Mouse (Mus musculus) CD8-positive naive resting alpha-beta T cell, adult 2 months (primary cell): Measurements from ENCODE around the gene Elmo3.
A peak's percentile ranks its signal among the peaks of the same experiment; 100 is the strongest.
"Not testable (repeated sequence)": the region's sequence is repeated elsewhere in the genome, so short reads cannot be mapped to it uniquely, and the experiment has no call there.

Experiments
- DNase-seq, 2 experiments: peaks; one replicate each; pipeline ENCODE4 v3.0.0; 2022; ENCODE audit warnings: low read depth in 2 of 2, low spot score in 2 of 2

Gene Elmo3

DNA sequence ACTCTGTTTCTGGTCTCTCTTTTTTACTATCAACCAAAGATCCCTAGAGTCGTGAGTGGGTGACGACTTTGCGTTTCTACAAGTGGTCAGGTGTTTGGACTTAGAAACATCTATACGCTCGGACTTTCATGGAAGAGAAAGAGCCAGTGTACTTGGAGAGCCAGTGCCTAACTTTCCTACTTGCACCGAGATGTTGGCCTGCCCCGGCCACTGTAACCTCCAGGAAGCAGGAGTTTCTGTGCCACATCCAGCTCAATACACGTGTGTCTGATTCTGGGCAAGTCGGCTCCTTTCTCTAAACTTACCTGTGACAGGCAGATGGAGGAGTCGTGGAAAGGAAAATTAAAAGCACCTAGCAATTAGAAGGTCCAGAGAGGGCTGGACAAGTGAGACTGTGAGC, 29.6 kb upstream of the Elmo3 start, which contains the start of gene Nol3:
Gene Nol3, plus strand, starts transcription at position 301 of the 400 bp plus-strand sequence.
- no peak for DNase-seq

- DNase-seq: no peak
Observed at GRCm38 (mm10) chr8:105276292-105277120, 28.9 kb upstream of the Elmo3 start.

- DNase-seq: no peak
Observed at GRCm38 (mm10) chr8:105278911-105279334, 26.5 kb upstream of the Elmo3 start.

DNA sequence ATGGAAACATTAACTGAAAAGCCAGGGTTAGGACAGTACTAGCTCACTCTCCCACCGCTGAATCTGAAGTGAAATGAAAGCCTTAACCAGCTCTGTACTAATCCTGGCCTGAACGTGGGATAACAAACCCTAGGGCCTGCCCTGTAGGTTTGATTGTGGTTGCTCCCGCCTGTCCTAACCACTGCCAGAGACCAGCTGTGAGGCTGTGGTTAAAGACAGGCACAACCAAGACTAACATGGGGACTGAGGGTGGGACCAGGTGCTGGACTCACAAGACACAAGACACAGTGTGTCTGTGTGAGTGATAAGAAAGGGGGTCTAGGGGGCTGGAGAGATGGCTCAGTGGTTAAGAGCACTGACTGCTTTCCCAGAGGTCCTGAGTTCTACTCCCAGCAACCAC, 24.8 kb upstream of the Elmo3 start:
- DNase-seq: no peak

- DNase-seq: no peak
Observed at GRCm38 (mm10) chr8:105281821-105282220, 23.6 kb upstream of the Elmo3 start.

DNA sequence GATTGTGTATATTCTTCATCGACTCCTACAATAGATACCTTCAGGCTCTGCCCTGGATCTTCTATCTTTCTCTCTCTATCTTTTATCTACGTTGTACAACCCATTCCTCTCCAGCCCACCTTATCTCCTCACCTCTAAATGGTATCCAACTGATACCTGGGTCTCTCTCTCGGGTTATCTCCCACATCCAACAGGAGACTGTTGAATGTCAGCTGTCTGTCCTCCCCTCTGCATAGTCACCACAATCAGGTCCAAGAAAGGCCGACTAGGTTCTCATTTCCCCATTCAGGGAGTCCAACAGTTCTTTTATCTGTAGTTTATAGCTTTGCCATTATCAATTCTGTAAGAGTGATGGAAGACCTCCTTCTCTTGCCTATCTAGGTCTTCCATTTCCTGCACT, 23.2 kb upstream of the Elmo3 start:
- no peak for DNase-seq

GRCm38 (mm10) chr8:105283074-105283473, 22.3 kb upstream of the Elmo3 start:
- DNase-seq: no peak

- DNase-seq: no peak
Observed at GRCm38 (mm10) chr8:105285514-105285913, 19.9 kb upstream of the Elmo3 start.

DNA sequence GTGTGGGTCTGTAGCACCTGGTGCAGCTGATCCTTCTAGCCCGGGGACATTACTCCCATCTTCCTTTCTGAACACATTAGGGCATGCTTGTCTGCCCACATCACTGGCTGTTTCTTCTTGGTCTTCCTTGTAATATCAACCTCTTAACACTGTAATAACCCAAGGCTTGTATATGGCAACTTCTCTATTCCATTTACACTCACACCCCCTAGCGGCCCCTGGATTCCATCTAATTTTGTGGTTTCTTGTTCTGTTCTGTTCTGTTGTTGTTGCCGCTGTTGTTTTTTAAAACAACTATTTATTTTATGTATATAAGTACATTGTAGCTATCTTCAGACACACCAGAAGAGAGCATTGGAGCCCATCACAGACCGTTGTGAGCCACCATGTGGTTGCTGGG, 18.5 kb upstream of the Elmo3 start:
- DNase-seq: no peak

DNA sequence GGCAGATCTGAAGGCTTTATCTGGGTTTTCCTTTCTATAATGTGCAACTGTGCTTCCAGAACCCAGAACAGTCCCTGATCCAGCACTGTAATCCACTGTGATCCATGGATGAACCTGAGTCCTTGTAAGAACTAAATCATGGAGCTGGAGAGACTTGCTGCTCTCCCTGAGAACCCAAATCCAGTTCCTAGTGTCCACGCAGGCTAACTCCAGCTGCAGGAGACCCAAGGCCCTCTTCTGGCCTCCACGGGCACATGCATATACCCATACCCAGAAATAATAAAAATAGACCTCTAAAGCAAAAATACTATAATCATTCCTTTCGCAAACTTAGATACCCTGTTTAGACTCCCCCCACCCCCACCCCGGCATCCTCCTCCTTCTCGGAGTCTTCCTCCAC, 17.2 kb upstream of the Elmo3 start:
- DNase-seq: no peak

DNA sequence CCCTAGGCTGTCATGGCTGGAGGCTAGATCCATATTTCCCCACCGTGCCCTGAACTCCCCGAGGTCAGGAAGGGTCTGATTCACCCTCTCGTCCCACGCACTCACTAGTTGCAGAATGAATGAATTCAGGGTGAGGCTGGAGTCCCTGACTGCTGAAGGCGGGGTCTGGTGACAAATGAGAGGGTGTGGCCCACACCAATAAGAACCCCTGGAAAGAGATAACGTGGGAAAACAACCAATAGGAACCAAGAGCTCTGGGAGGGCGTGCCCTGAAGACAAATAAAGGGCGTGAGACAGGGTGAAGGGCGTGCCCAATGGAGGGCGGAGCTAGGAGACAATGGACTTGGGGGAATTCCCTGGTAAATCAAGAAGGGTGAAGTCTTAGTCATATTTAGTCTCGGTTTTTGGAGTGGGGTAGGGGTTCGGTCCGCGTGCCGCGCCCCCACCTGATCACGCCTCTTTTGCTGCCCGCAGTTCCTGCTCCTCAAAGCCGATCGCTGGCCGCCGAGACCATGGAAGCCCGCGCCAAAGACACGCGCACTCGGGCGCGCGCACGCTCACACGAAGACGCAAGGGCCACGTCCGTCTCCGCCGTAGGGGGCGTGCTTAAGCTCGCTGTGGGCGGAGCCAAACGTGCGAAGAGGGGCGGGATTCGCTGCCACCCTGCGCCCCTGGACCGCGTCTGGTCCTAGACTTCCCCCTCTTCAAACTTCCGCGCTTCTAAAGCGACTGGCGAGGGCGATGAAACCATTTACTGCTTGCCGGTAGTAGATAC, 16.3 kb upstream of the Elmo3 start:
- DNase-seq: peak; percentile 87 to 92

- no peak for DNase-seq
Observed at GRCm38 (mm10) chr8:105289805-105290460, 15.5 kb upstream of the Elmo3 start, which contains the start of gene 4931428F04Rik. 4931428F04Rik (minus strand) TSS chr8:105289864.

DNA sequence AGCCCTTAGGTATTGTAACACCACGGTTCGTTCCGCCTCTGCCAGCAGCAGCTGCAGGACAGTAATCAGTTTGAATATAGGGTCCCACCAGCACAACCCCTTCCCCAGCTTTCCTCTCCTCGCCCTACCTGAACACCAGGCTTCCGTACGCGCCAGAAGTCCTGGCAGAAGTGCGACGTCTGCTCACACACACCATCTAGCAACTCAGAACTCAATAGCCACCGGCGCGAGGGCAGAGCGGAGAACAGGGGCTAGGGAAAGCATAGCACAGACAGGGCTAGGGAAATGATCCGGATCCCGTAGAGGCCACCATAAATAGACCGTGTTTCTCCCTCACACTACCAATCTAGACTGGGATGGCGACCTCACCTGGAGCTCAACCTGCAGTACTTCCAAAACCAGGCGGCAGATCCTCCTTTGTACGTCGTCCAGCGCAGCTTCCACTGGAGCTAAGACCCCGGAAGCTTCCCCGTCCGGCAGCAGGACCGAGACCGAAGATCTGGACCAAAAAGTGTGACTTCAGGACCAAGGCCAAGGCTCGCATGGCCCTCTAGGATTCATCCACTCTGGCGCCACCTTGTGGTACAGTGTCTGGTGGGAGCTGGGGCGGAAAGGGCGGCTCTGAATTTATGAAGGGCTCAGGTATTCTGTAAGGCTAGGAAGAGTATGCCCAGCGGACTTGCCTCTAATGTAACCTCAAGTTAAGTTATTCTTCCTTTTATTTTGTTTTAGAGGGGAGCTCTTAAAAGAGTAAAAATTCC, 14.7 kb upstream of the Elmo3 start:
- peak; percentile 84 to 92 for DNase-seq

GRCm38 (mm10) chr8:105291364-105291763, 14.0 kb upstream of the Elmo3 start:
- DNase-seq: not testable (repeated sequence)

GRCm38 (mm10) chr8:105291802-105292201, 13.6 kb upstream of the Elmo3 start:
- not testable (repeated sequence) for DNase-seq

DNA sequence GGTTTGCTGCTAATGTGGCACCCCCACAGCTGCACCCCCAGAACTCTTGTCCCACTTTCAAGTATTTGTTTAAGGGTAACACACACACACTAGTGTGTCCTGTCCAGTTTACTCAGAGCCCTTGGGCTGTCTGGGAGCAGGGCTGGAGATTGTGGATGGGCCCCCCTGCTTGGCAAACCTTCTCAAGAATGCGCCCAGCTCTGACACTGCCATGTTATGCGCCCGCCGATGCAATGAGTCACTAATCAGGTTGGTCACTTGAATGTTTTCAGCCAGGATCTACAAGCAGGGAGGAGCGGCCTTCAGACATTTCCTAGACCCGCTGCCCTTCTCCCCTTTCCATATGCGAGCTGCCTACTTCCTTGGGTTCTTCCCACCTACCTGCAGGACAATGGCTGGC, 12.9 kb upstream of the Elmo3 start:
- DNase-seq: no peak

GRCm38 (mm10) chr8:105293405-105293804, 12.0 kb upstream of the Elmo3 start:
- no peak for DNase-seq

- DNase-seq: no peak
Observed at GRCm38 (mm10) chr8:105294776-105295175, 10.6 kb upstream of the Elmo3 start.

DNA sequence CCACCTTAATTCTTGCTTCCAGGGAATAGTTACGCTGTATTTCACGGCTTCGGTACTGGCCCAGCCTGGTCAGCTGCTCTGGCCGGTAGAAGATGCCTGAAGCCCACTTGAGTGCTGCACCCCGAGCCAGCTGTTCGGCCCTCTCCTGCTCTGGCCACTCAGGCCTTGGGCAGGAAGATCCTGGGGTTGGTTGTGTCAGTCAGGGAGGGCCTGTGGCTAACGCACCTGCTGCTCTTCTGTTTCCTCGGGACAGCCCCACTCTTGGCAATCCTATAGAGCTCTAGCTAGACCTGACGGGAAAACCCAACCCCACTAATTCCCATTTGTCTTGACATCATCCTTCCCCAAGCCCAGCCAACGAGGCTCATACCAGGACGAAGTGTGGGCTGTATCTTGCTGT, 10.1 kb upstream of the Elmo3 start:
- DNase-seq: no peak

DNA sequence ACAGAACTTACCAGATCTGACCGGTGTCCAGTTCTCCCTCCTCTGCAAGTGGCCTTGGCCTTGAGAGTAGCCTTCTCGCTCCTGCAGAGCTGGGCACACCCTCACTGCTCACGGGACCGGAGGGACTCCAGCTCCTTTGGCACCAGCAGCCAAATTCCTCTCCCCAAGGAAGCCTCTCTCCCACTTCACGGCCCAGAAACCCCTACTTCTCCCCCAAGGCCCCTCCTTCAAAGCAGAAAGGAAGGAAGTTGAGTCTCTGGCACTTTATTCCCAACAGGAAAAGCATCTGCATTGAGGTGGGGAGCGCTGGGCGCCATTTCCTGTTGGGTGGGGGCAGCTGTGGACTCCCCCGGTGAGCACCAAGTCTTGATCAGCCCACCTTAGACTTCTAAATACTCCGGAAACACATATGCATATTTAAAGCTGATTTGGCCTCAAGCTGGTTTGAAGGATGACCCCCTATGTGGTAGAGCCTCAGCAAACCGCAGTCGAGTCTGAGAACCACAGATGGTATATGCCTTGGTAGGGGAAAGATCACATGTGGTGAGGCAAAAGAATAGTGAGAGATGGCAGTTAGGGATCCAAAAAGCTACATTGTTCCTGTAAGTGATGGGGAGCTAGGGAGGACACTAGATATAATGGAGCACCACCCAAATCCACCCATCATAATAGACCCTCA, 9.4 kb upstream of the Elmo3 start, which contains the start of gene Exoc3l:
Gene Exoc3l, minus strand, starts transcription at position 207 of the 679 bp plus-strand sequence.
- no peak for DNase-seq
